Mouse (Mus musculus): ENCODE results near the gene Hist1h2af. TPM values are rescaled to one million over a fixed set of nuclear protein-coding genes. Genes with fewer than 3 reads are reported as not detected.
"Not testable (repeated sequence)": the region's sequence is repeated elsewhere in the genome, so short reads cannot be mapped to it uniquely, and the experiment has no call there.

The Hist1h2af gene
- polyA plus RNA-seq, 1 experiment, result 4,070 TPM

DNA sequence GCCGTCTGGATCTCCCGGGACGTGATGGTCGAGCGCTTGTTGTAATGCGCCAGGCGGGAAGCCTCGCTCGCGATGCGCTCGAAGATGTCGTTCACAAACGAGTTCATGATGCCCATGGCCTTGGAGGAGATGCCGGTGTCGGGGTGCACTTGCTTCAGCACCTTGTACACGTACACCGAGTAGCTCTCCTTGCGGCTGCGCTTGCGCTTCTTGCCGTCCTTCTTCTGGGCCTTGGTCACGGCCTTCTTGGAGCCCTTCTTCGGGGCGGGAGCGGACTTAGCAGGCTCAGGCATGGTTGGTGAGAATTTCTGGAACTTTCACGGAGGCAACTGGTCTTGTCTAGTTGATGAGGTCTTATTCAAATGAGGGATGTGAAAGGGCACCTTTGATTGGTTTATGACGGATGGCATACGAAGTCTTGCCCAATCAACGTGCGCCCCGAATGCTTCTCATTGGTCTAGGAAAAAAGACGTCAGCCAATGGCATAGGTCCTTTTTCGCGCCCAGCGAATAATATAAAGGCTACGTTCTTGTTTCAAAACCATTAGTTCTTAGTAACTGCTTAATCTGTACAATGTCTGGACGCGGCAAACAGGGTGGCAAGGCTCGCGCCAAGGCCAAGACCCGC, 40.3 kb downstream of the Hist1h2af start, which contains the start of the genes Hist1h2bf and Hist1h2ad:
Hist1h2bf (minus strand) TSS at position 299 of the 627 bp plus-strand sequence.
Hist1h2ad (plus strand) TSS at position 484 of the 627 bp plus-strand sequence.
- Histone ChIP-seq H3K4me3 (ENCODE audit: control insufficient read depth, insufficient read depth, low read length) (peak within 1 kb of the TSS; percentile 55), H3K27ac (ENCODE audit: control insufficient read depth, insufficient read depth, low read length) (peak within 1 kb of the TSS; percentile 94)
- DNase-seq, result peak; percentile 89
- H3K36me3 ChIP-seq (ENCODE audit: control insufficient read depth, insufficient read depth, low read length); H3K27me3 ChIP-seq (ENCODE audit: control insufficient read depth, insufficient read depth, low read length); H3K4me1 ChIP-seq (replicated peaks; ENCODE audit: control insufficient read depth, insufficient read depth, low read length): not testable (repeated sequence)
- peak; percentile 24; the same call in 1 of the 2 replicates for TF ChIP-seq POLR2A (IDR thresholded peaks at IDR 0.05; ENCODE audit: control insufficient read depth, extremely low read depth, insufficient read depth, low read length, poor library complexity)
- WGBS, result 0% methylated on average over 40 of the region's 42 CpGs

DNA sequence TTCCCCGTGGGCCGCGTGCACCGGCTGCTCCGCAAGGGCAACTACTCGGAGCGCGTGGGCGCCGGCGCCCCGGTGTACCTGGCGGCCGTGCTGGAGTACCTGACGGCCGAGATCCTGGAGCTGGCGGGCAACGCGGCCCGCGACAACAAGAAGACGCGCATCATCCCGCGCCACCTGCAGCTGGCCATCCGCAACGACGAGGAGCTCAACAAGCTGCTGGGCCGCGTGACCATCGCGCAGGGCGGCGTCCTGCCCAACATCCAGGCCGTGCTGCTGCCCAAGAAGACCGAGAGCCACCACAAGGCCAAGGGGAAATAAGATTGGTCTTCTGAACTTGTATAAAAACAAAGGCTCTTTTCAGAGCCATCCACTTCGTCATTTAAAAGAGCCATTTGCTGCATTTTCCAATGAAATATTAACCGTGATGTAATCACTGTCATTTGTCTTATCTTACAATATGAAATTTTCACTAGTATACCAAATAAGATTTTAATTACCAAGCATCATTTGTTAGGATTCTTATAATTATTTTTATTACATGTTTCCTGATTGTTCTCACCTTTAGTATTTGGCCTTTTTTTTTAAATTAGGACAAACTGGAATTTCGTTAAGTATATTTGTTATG, 41.0 kb downstream of the Hist1h2af start:
- DNase-seq; H3K27me3 ChIP-seq (ENCODE audit: control insufficient read depth, insufficient read depth, low read length); H3K36me3 ChIP-seq (ENCODE audit: control insufficient read depth, insufficient read depth, low read length); H3K4me1 ChIP-seq (replicated peaks; ENCODE audit: control insufficient read depth, insufficient read depth, low read length): not testable (repeated sequence)
- Histone ChIP-seq H3K27ac (ENCODE audit: control insufficient read depth, insufficient read depth, low read length) (peak overlapping the region; percentile 94), H3K4me3 (ENCODE audit: control insufficient read depth, insufficient read depth, low read length) (peak overlapping the region; percentile 47)
- WGBS, result under 1% methylated on average over 13 of the region's 39 CpGs

DNA sequence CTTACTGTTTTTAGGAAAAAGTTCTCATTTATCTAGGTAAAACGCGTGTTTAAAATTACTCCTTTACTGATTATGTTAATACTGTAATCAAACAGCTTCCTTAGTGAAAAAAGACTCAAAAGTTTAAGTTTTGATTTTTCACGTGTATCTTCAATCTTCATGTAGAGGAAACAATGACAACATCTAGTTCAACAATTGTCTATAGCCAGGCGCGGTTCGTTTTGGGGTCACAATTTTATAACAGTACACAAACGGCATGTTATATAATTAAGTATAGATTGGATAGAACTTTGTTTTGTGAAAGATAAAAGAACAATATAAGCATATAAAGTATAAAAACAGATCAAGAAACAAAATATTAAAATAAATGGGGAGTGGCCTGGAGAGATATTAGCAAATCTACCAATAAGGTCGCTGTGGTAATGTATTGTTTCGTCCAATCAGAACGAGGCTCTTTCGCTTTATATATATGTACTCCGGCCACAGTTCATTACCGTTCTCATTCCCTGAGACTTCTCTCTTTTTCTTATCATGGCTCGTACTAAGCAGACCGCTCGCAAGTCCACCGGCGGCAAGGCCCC, 41.7 kb downstream of the Hist1h2af start, which contains the start of gene Hist1h3d:
Hist1h3d (plus strand) TSS at position 493 of the 581 bp plus-strand sequence.
- no peak for DNase-seq
- Histone ChIP-seq H3K4me1 (replicated peaks; ENCODE audit: control insufficient read depth, insufficient read depth, low read length) (peaks cover 3% of the 10 kb centered on the region), H3K36me3 (ENCODE audit: control insufficient read depth, insufficient read depth, low read length) (no peaks in the 10 kb centered on the region), H3K27me3 (ENCODE audit: control insufficient read depth, insufficient read depth, low read length) (no peaks in the 10 kb centered on the region), H3K4me3 (ENCODE audit: control insufficient read depth, insufficient read depth, low read length) (peak within 1 kb of the TSS; percentile 47), H3K27ac (ENCODE audit: control insufficient read depth, insufficient read depth, low read length) (peak within 1 kb of the TSS; percentile 94)
- under 1% methylated on average over 18 of the region's 18 CpGs for WGBS
- TF ChIP-seq CTCF (IDR thresholded peaks at IDR 0.05; ENCODE audit: borderline replicate concordance, control insufficient read depth, extremely low read depth, insufficient read depth, low read length, poor library complexity), result no peak
- TF ChIP-seq POLR2A (IDR thresholded peaks at IDR 0.05; ENCODE audit: control insufficient read depth, extremely low read depth, insufficient read depth, low read length, poor library complexity), result no peak

DNA sequence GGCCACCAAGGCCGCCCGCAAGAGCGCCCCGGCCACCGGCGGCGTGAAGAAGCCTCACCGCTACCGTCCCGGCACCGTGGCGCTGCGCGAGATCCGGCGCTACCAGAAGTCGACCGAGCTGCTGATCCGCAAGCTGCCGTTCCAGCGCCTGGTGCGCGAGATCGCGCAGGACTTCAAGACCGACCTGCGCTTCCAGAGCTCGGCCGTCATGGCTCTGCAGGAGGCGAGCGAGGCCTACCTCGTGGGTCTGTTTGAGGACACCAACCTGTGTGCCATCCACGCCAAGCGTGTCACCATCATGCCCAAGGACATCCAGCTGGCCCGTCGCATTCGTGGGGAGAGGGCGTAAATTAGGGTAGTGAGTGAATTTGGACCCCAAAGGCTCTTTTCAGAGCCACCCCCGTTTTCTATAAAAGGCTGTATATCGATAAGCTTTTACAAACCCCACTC, 42.2 kb downstream of the Hist1h2af start:
- not testable (repeated sequence) for DNase-seq; H3K36me3 ChIP-seq (ENCODE audit: control insufficient read depth, insufficient read depth, low read length); H3K27me3 ChIP-seq (ENCODE audit: control insufficient read depth, insufficient read depth, low read length); H3K4me1 ChIP-seq (replicated peaks; ENCODE audit: control insufficient read depth, insufficient read depth, low read length)
- WGBS, result 1% methylated on average over 17 of the region's 40 CpGs
- peak overlapping the region; percentile 43 for H3K4me3 ChIP-seq (ENCODE audit: control insufficient read depth, insufficient read depth, low read length)
- peak overlapping the region; percentile 49 for H3K27ac ChIP-seq (ENCODE audit: control insufficient read depth, insufficient read depth, low read length)

DNA sequence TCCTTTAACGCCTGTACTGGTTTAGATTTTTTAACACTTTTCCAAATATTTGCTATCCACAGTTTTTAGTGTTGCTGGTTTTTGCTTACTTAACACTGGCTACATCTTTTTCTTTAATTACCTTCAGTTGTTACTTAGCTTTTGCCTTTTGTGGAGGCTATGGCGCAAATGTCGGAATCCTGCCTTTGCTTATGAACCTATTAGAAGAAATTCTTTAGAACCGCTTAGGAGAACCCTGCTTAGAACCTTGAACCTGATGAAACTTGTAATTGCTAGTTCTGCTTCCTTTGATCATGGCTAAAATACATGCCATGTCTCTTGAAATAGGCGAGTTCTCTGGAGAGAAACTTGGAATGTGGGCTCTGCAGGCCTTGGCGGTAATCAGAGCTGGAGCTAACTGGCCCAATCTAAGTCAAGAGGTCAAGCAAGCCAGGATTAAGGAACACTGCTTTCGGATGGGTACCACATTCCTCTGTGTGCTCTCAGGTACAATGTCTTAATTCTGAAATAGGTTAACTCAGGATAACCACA, 42.7 kb downstream of the Hist1h2af start:
- no peak for DNase-seq
- Histone ChIP-seq H3K4me1 (replicated peaks; ENCODE audit: control insufficient read depth, insufficient read depth, low read length) (peaks cover 3% of the 10 kb centered on the region), H3K4me3 (ENCODE audit: control insufficient read depth, insufficient read depth, low read length) (no peak overlapping the region), H3K36me3 (ENCODE audit: control insufficient read depth, insufficient read depth, low read length) (no peaks in the 10 kb centered on the region), H3K27me3 (ENCODE audit: control insufficient read depth, insufficient read depth, low read length) (no peaks in the 10 kb centered on the region), H3K27ac (ENCODE audit: control insufficient read depth, insufficient read depth, low read length) (no peak overlapping the region; the same call in 1 of the 2 replicates)
- 53% methylated on average over 7 of the region's 7 CpGs for WGBS
- TF ChIP-seq CTCF (IDR thresholded peaks at IDR 0.05; ENCODE audit: borderline replicate concordance, control insufficient read depth, extremely low read depth, insufficient read depth, low read length, poor library complexity), result no peak
- no peak for TF ChIP-seq POLR2A (IDR thresholded peaks at IDR 0.05; ENCODE audit: control insufficient read depth, extremely low read depth, insufficient read depth, low read length, poor library complexity)

DNA sequence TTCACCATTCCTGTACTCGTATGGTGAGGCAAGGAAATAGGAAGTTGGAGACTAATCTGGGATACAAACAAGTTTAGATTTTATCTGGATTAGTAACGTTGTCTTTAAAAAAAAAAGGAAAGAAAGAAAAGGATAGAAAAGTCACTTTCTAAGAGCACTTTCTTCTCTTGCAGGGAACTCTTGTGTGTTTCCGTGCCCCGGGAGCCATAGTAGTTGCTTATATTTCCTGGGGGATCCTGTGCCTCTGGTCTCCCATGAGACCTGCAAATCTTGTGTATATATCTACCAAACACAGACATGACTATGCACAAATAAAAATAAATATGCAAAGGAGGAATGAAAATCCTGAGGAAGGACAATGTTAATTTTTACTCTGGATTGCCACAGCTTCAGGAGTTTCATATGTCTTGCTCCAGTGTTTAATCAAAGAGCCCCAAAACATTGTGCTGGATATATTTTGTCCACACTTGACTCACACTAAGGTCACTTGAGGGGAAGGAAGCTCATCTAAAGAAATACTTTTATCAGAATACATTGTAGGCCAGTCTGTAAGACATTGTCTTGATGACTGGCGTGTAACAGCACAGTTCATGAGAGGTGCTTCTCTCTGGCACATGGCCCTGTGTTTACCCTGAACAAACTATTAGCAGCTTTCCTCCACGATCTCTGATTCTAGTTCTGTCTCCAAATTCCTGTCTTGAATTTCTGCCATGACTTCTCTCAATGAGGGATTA, 43.4 kb downstream of the Hist1h2af start:
- Histone ChIP-seq H3K27ac (ENCODE audit: control insufficient read depth, insufficient read depth, low read length) (no peak overlapping the region; the same call in 1 of the 2 replicates), H3K36me3 (ENCODE audit: control insufficient read depth, insufficient read depth, low read length) (no peaks in the 10 kb centered on the region), H3K4me1 (replicated peaks; ENCODE audit: control insufficient read depth, insufficient read depth, low read length) (peaks cover 6% of the 10 kb centered on the region), H3K4me3 (ENCODE audit: control insufficient read depth, insufficient read depth, low read length) (no peak overlapping the region), H3K27me3 (ENCODE audit: control insufficient read depth, insufficient read depth, low read length) (no peaks in the 10 kb centered on the region)
- no peak for DNase-seq
- WGBS, result 69% methylated on average over 6 of the region's 6 CpGs
- no peak for TF ChIP-seq CTCF (IDR thresholded peaks at IDR 0.05; ENCODE audit: borderline replicate concordance, control insufficient read depth, extremely low read depth, insufficient read depth, low read length, poor library complexity)
- no peak for TF ChIP-seq POLR2A (IDR thresholded peaks at IDR 0.05; ENCODE audit: control insufficient read depth, extremely low read depth, insufficient read depth, low read length, poor library complexity)
